Mouse (Mus musculus): ENCODE results near the gene Plxdc1.

Plxdc1 gene

GRCm38 (mm10) chr11:97936758-97937157 lies 49.5 kb downstream of the Plxdc1 start:
- in situ Hi-C loops (cut with MboI; ENCODE audit: unreplicated experiment in 2 of 2) = loop anchor here (5.0 to 25.0 kb wide), 5 partner anchors 51 to 701 kb away; partner anchors contain the start of genes Plxdc1 (in 2 of the 2), Rpl19 (in 2 of the 2), Cacnb1 (in 1 of the 2) and Gm12355 (in 1 of the 2)

GRCm38 (mm10) chr11:97935913-97936575 lies 50.2 kb downstream of the Plxdc1 start:
- in situ Hi-C loops (cut with MboI; ENCODE audit: unreplicated experiment in 2 of 2) = loop anchor here (5.0 to 25.0 kb wide), 5 partner anchors 51 to 701 kb away; partner anchors contain the start of genes Plxdc1 (in 2 of the 2), Rpl19 (in 2 of the 2), Cacnb1 (in 1 of the 2) and Gm12355 (in 1 of the 2)

- in situ Hi-C loops (cut with MboI; ENCODE audit: unreplicated experiment in 2 of 2) = loop anchor here (10.0 to 25.0 kb wide), 3 partner anchors 91 to 704 kb away; partner anchors contain the start of genes Cacnb1 (in 1 of the 2), Gm12355 (in 1 of the 2), Gsdma2 (in 1 of the 2) and Gsdma3 (in 1 of the 2)
Observed at GRCm38 (mm10) chr11:97933553-97933952, 52.7 kb downstream of the Plxdc1 start.

- in situ Hi-C loops (cut with MboI; ENCODE audit: unreplicated experiment in 2 of 2) = loop anchor here in 1 of 2 experiments (25.0 kb wide), 1 partner anchor 708 kb away; the partner anchor contains the start of genes Gm12355, Gsdma2 and Gsdma3
Observed at GRCm38 (mm10) chr11:97928905-97929304, 57.3 kb downstream of the Plxdc1 start.

- in situ Hi-C loops (cut with MboI; ENCODE audit: unreplicated experiment in 2 of 2) = loop anchor here in 1 of 2 experiments (25.0 kb wide), 1 partner anchor 713 kb away; the partner anchor contains the start of genes Gm12355, Gsdma2 and Gsdma3
Observed at GRCm38 (mm10) chr11:97924217-97924616, 62.0 kb downstream of the Plxdc1 start.

GRCm38 (mm10) chr11:97923639-97924038 lies 62.6 kb downstream of the Plxdc1 start:
- in situ Hi-C loops (cut with MboI; ENCODE audit: unreplicated experiment in 2 of 2) = loop anchor here in 1 of 2 experiments (25.0 kb wide), 1 partner anchor 714 kb away; the partner anchor contains the start of genes Gm12355, Gsdma2 and Gsdma3

- in situ Hi-C loops (cut with MboI; ENCODE audit: unreplicated experiment in 2 of 2) = loop anchor here in 1 of 2 experiments (25.0 kb wide), 1 partner anchor 721 kb away; the partner anchor contains the start of genes Gm12355, Gsdma2 and Gsdma3
Observed at GRCm38 (mm10) chr11:97915974-97916503, 70.2 kb downstream of the Plxdc1 start.

- in situ Hi-C loops (cut with MboI; ENCODE audit: unreplicated experiment in 2 of 2) = loop anchor here in 1 of 2 experiments (25.0 kb wide), 1 partner anchor 722 kb away; the partner anchor contains the start of genes Gm12355, Gsdma2 and Gsdma3
Observed at GRCm38 (mm10) chr11:97915471-97915870, 70.8 kb downstream of the Plxdc1 start.

GRCm38 (mm10) chr11:97913111-97913510 lies 73.1 kb downstream of the Plxdc1 start:
- in situ Hi-C loops (cut with MboI; ENCODE audit: unreplicated experiment in 2 of 2) = loop anchor here in 1 of 2 experiments (25.0 kb wide), 1 partner anchor 724 kb away; the partner anchor contains the start of genes Gm12355, Gsdma2 and Gsdma3

GRCm38 (mm10) chr11:97908634-97909348 lies 77.5 kb downstream of the Plxdc1 start:
- in situ Hi-C loops (cut with MboI; ENCODE audit: unreplicated experiment in 2 of 2) = loop anchor here in 1 of 2 experiments (25.0 kb wide), 1 partner anchor 729 kb away; the partner anchor contains the start of genes Gm12355, Gsdma2 and Gsdma3

GRCm38 (mm10) chr11:97907935-97908334 lies 78.3 kb downstream of the Plxdc1 start:
- in situ Hi-C loops (cut with MboI; ENCODE audit: unreplicated experiment in 2 of 2) = loop anchor here in 1 of 2 experiments (25.0 kb wide), 1 partner anchor 729 kb away; the partner anchor contains the start of genes Gm12355, Gsdma2 and Gsdma3

- in situ Hi-C loops (cut with MboI; ENCODE audit: unreplicated experiment in 2 of 2) = loop anchor here in 1 of 2 experiments (25.0 kb wide), 1 partner anchor 730 kb away; the partner anchor contains the start of genes Gm12355, Gsdma2 and Gsdma3
Observed at GRCm38 (mm10) chr11:97906905-97907304, 79.3 kb downstream of the Plxdc1 start.

GRCm38 (mm10) chr11:97905941-97906340 lies 80.3 kb downstream of the Plxdc1 start:
- in situ Hi-C loops (cut with MboI; ENCODE audit: unreplicated experiment in 2 of 2) = loop anchor here in 1 of 2 experiments (25.0 kb wide), 1 partner anchor 731 kb away; the partner anchor contains the start of genes Gm12355, Gsdma2 and Gsdma3

- in situ Hi-C loops (cut with MboI; ENCODE audit: unreplicated experiment in 2 of 2) = loop anchor here in 1 of 2 experiments (25.0 kb wide), 1 partner anchor 732 kb away; the partner anchor contains the start of genes Gm12355, Gsdma2 and Gsdma3
Observed at GRCm38 (mm10) chr11:97905540-97905939, 80.7 kb downstream of the Plxdc1 start.

GRCm38 (mm10) chr11:97904801-97905200 lies 81.4 kb downstream of the Plxdc1 start:
- in situ Hi-C loops (cut with MboI; ENCODE audit: unreplicated experiment in 2 of 2) = loop anchor here (5.0 to 25.0 kb wide), 2 partner anchors 172 to 732 kb away; partner anchors contain the start of genes Gm12355 (in 1 of the 2), Gsdma2 (in 1 of the 2) and Gsdma3 (in 1 of the 2)

GRCm38 (mm10) chr11:97901806-97902205 lies 84.4 kb downstream of the Plxdc1 start:
- in situ Hi-C loops (cut with MboI; ENCODE audit: unreplicated experiment in 2 of 2) = loop anchor here (5.0 to 25.0 kb wide), 2 partner anchors 175 to 735 kb away; partner anchors contain the start of genes Gm12355 (in 1 of the 2), Gsdma2 (in 1 of the 2) and Gsdma3 (in 1 of the 2)

GRCm38 (mm10) chr11:97899822-97900221 lies 86.4 kb downstream of the Plxdc1 start:
- in situ Hi-C loops (cut with MboI; ENCODE audit: unreplicated experiment in 2 of 2) = loop anchor here (5.0 to 25.0 kb wide), 4 partner anchors 87 to 737 kb away; partner anchors contain the start of genes Gm12355 (in 1 of the 2), Gsdma2 (in 1 of the 2), Gsdma3 (in 1 of the 2) and Plxdc1 (in 1 of the 2)

GRCm38 (mm10) chr11:97897568-97898185 lies 88.6 kb downstream of the Plxdc1 start:
- in situ Hi-C loops (cut with MboI; ENCODE audit: unreplicated experiment in 2 of 2) = loop anchor here in 1 of 2 experiments (5.0 to 10.0 kb wide), 2 partner anchors 90 to 177 kb away; partner anchors contain the start of gene Plxdc1

Data from v-Abl transformed pro-B cells (cell line).